Mouse (Mus musculus) testis, adult 2 months (tissue): ENCODE results near the gene Stab2.

Source experiments
- CTCF ChIP-seq: fragments of 200-500 bp; IDR thresholded peaks from 2 replicates; pipeline ENCODE4 v1.5.1; 2012; ENCODE audit warnings: low read depth, mild to moderate bottlenecking, inconsistent platforms, low read length, moderate library complexity; ENCODE audit not compliant: control insufficient read depth, insufficient read depth, insufficient replicate concordance
- POLR2A ChIP-seq: fragments of 200-500 bp; IDR thresholded peaks from 2 replicates; pipeline ENCODE4 v1.6.1; 2012; ENCODE audit warnings: low read depth, mild to moderate bottlenecking, inconsistent platforms, low read length, moderate library complexity; ENCODE audit not compliant: control insufficient read depth

- TF ChIP-seq POLR2A = no peak
- TF ChIP-seq CTCF = no peak
Measured at GRCm38 (mm10) chr10:86821014-86821413, 186.8 kb downstream of the Stab2 start.
